ENCODE assay signal across 8 mouse cellular contexts in genomic region chr5:110808821-110809666, GRCm38 (mm10). TPM values are rescaled to one million over a fixed set of nuclear protein-coding genes. Genes with fewer than 3 reads are reported as not detected.
DNase-seq lines count a peak whose midpoint lies in the region; ATAC-seq lines count a peak whose summit lies in the region.

No protein-coding gene starts in this region.

- H3K9ac ChIP-seq in lung, embryonic 15.5 days: peak overlapping the region; percentile 97

- H3K4me3 ChIP-seq in lung, embryonic 15.5 days: peak overlapping the region; percentile 92

- no peak for ATAC-seq in lung, embryonic 15.5 days (ENCODE audit: borderline replicate concordance, extremely low read depth, low FRiP score, low TSS enrichment)

- WGBS in lung, embryonic 15.5 days: 1% methylated on average over 27 of the region's 27 CpGs

- H3K4me1 ChIP-seq in lung, embryonic 15.5 days: peaks cover 29% of the 10 kb centered on the region

- DNase-seq in spleen, adult 12 weeks (ENCODE audit: low spot score): peak; percentile 30
- no peak for DNase-seq in spleen, postnatal 36 days (ENCODE audit: low spot score in 2 of 2)
- peak; percentile 76 for DNase-seq in cerebellum, adult 11-12 months
- peak; percentile 13 for DNase-seq in forelimb bud, embryonic 11.5 days (ENCODE audit: low read depth, low spot score)
- peak; percentile 61 for DNase-seq in kidney, adult 11 months
- DNase-seq in spleen, postnatal 4 days (ENCODE audit: low spot score in 2 of 2): peak; percentile 37 to 78
- DNase-seq in gastrocnemius, postnatal 10 days: no peak

- no peaks in the 10 kb centered on the region for H3K27me3 ChIP-seq in lung, embryonic 15.5 days

- peak overlapping the region; percentile 95 for H3K4me2 ChIP-seq in lung, embryonic 15.5 days

- peaks cover 4% of the 10 kb centered on the region; the same call in 1 of the 2 replicates for H3K36me3 ChIP-seq in lung, embryonic 15.5 days

- H3K9me3 ChIP-seq in lung, embryonic 15.5 days: no peaks in the 10 kb centered on the region

- peak overlapping the region; percentile 79 for H3K27ac ChIP-seq in lung, embryonic 15.5 days

RNA-seq across cellular contexts. Expression of gene Ulk1, which starts 0.9 kb away (rescaled TPM):
- 19.1 and 19.7 TPM in 2 replicates for polyA plus RNA-seq in lung, embryonic 15.5 days (2015; fragmentation: Nextera tagmentation; extraction: Ambion mirVana)
- total RNA-seq in gastrocnemius, postnatal 10 days (2021): 10 to 100 TPM; 26.2 to 34.1 TPM

RNA-seq across cellular contexts. Expression of gene Pus1, which starts 28.6 kb away (rescaled TPM):
- 35.1 and 36.0 TPM in 2 replicates for polyA plus RNA-seq in lung, embryonic 15.5 days (2015; fragmentation: Nextera tagmentation; extraction: Ambion mirVana)
- total RNA-seq in gastrocnemius, postnatal 10 days (2021): 10 to 100 TPM; 14.1 to 15.9 TPM

RNA-seq across cellular contexts. Expression of gene Hscb, which starts 30.5 kb away (rescaled TPM):
- polyA plus RNA-seq in lung, embryonic 15.5 days (2015; fragmentation: Nextera tagmentation; extraction: Ambion mirVana): 30.7 and 31.7 TPM in 2 replicates
- 10 to 100 TPM; 12.0 to 12.8 TPM for total RNA-seq in gastrocnemius, postnatal 10 days (2021)

RNA-seq across cellular contexts. Expression of gene Chek2, which starts 30.7 kb away (rescaled TPM):
- polyA plus RNA-seq in lung, embryonic 15.5 days (2015; fragmentation: Nextera tagmentation; extraction: Ambion mirVana): 31.3 and 33.1 TPM in 2 replicates
- 1 to 10 TPM; 3.8 to 5.0 TPM for total RNA-seq in gastrocnemius, postnatal 10 days (2021)

RNA-seq across cellular contexts. Expression of gene Ep400, which starts 38.5 kb away (rescaled TPM):
- polyA plus RNA-seq in lung, embryonic 15.5 days (2015; fragmentation: Nextera tagmentation; extraction: Ambion mirVana): 38.8 and 46.5 TPM in 2 replicates
- total RNA-seq in gastrocnemius, postnatal 10 days (2021): 10 to 100 TPM; 34.9 to 51.7 TPM

Comparison
In these comparisons a context has a peak if more than half of its experiments do, and no peak if none do; other contexts are left out.
1. DNase-seq: peak in spleen, adult 12 weeks (single experiment), cerebellum, adult 11-12 months (single experiment), forelimb bud, embryonic 11.5 days (single experiment), kidney, adult 11 months (single experiment) and spleen, postnatal 4 days (2 of 2); none in spleen, postnatal 36 days (0 of 2) and gastrocnemius, postnatal 10 days (single experiment).